Mouse (Mus musculus) B cell, adult (primary cell): ENCODE results near the gene Adgre1. TPM values are rescaled to one million over a fixed set of nuclear protein-coding genes. Genes with fewer than 3 reads are reported as not detected.

Experiments
- total RNA-seq: library from RNA; stranded (reverse); gene quantifications from 4 replicates; pipeline ENCODE4 v1.2.4, GENCODE M21; 2023; ENCODE audit not compliant: inconsistent age

The Adgre1 gene
- total RNA-seq, result 7.6 to 16.4 TPM (median 9.0 TPM) in 4 replicates

GRCm38 (mm10) chr17:57358441-57358840 lies at the start of gene Adgre1:
Adgre1 (plus strand) TSS chr17:57358691.

Other genes with a start within 250 kb of the Adgre1 start
- not detected in 4 replicates for gene Cd70, start 208.9 kb upstream of the Adgre1 start, total RNA-seq
- 0.36 TPM in 1 of 4 replicates, not detected in the others for gene Tnfsf14, start 164.5 kb upstream of the Adgre1 start, total RNA-seq
- 1.1 to 5.8 TPM (median 4.2 TPM) in 4 replicates for gene C3, start 130.6 kb upstream of the Adgre1 start, total RNA-seq
- gene Gpr108, start 110.2 kb upstream of the Adgre1 start, total RNA-seq, result 54.2 to 60.2 TPM (median 57.3 TPM) in 4 replicates
- gene Trip10, start 109.2 kb upstream of the Adgre1 start, total RNA-seq, result 8.7 to 10.7 TPM (median 9.5 TPM) in 4 replicates
- gene Vav1, start 79.6 kb upstream of the Adgre1 start, total RNA-seq, result 193 to 203 TPM (median 194 TPM) in 4 replicates
- gene Vmn2r120, start 186.8 kb downstream of the Adgre1 start, total RNA-seq, result not detected in 4 replicates